ENCODE assay signal across 9 mouse cellular contexts in genomic region chr2:166712310-166712709, GRCm38 (mm10). TPM values are rescaled to one million over a fixed set of nuclear protein-coding genes. Genes with fewer than 3 reads are reported as not detected.
DNase-seq lines count a peak whose midpoint lies in the region; ATAC-seq and TF ChIP-seq lines count a peak whose summit lies in the region.
"Had no signal": no experiment of that assay in that cellular context is flagged by ENCODE, and none has a peak within 500 bp of the region (broad histone marks: within the 10 kb centered on the region; RNA-seq: fewer than 3 reads in every experiment).

No protein-coding gene starts in this region.

- no peak for DNase-seq in heart, postnatal 14 days
- DNase-seq in CH12.LX (ENCODE audit: extremely low read depth): no peak
- no peak for DNase-seq in spleen, adult 18-20 months
- DNase-seq in yolk sac, embryonic 10.5 days (ENCODE audit: low spot score): no peak

- H3K9me3 ChIP-seq in heart, embryonic 12.5 days (replicated peaks): no peaks in the 10 kb centered on the region
- peaks cover 5% of the 10 kb centered on the region for H3K9me3 ChIP-seq in CH12.LX (replicated peaks; ENCODE audit: low read length)
- no peaks in the 10 kb centered on the region for H3K9me3 ChIP-seq in forebrain, embryonic 15.5 days
- no peaks in the 10 kb centered on the region for H3K9me3 ChIP-seq in liver, embryonic 16.5 days (replicated peaks; ENCODE audit: control insufficient read depth, low read length)

- dilution Hi-C loops in CH12.LX (cut with MboI; ENCODE audit: extremely low pct_ligation_motif_present, extremely low pct_unique_long_range_greater_than_20kb, low sequenced_read_pairs): no loop called here

- H3K4me2 ChIP-seq in heart, embryonic 12.5 days: peak overlapping the region; percentile 97
- H3K4me2 ChIP-seq in CH12.LX (ENCODE audit: insufficient read depth, low read depth, poor library complexity, severe bottlenecking): peak overlapping the region; percentile 89
- peak overlapping the region; percentile 85 for H3K4me2 ChIP-seq in forebrain, embryonic 15.5 days (replicated peaks)
- peak overlapping the region; percentile 75 for H3K4me2 ChIP-seq in liver, embryonic 16.5 days (ENCODE audit: low read depth, low read length)

- peak overlapping the region; percentile 71 for H3K4me3 ChIP-seq in heart, embryonic 12.5 days
- H3K4me3 ChIP-seq in CH12.LX (replicated peaks in 1 of 3; ENCODE audit: low read depth in 2 of 3, low read length in 2 of 3, poor library complexity in 1 of 3): peak overlapping the region; percentile 28 to 93 (median 92)
- peak overlapping the region; percentile 82 for H3K4me3 ChIP-seq in forebrain, embryonic 15.5 days
- H3K4me3 ChIP-seq in liver, embryonic 16.5 days (ENCODE audit: low read depth, low read length): peak overlapping the region; percentile 72

- ATAC-seq in heart, embryonic 12.5 days (ENCODE audit: insufficient number of reproducible peaks, low FRiP score): no peak
- ATAC-seq in forebrain, embryonic 15.5 days (replicated peaks): no peak
- ATAC-seq in liver, embryonic 16.5 days (ENCODE audit: low read depth): no peak
- no peak for ATAC-seq in megakaryocyte progenitor cell, adult 5-6 weeks (replicated peaks; ENCODE audit: poor library complexity)

- TF ChIP-seq EP300 in CH12.LX (IDR thresholded peaks at IDR 0.05; ENCODE audit: low read length): 0 out of 2 replicates have a peak, but pooled peaks have one; percentile 12

- no peak for TF ChIP-seq CTCF in CH12.LX (conservative IDR thresholded peaks at IDR 0.05 in 1 of 2, IDR thresholded peaks at IDR 0.05 in 1 of 2; ENCODE audit: low read depth in 2 of 2, low read length in 2 of 2)

- peaks cover 31% of the 10 kb centered on the region for H3K4me1 ChIP-seq in heart, embryonic 12.5 days (replicated peaks)
- peaks cover 23 to 78% of the 10 kb centered on the region in 2 experiments for H3K4me1 ChIP-seq in CH12.LX (ENCODE audit: control insufficient read depth in 1 of 2, insufficient read depth in 2 of 2)
- peaks cover 36% of the 10 kb centered on the region for H3K4me1 ChIP-seq in forebrain, embryonic 15.5 days
- peaks cover 57% of the 10 kb centered on the region for H3K4me1 ChIP-seq in liver, embryonic 16.5 days (ENCODE audit: control insufficient read depth, low read depth, low read length)

- peak overlapping the region; percentile 81 for H3K9ac ChIP-seq in heart, embryonic 12.5 days
- peak overlapping the region; percentile 75; the same call in 1 of the 2 replicates for H3K9ac ChIP-seq in CH12.LX (ENCODE audit: insufficient read depth, low read depth)
- peak overlapping the region; percentile 75 for H3K9ac ChIP-seq in forebrain, embryonic 15.5 days (replicated peaks)
- peak overlapping the region; percentile 85 for H3K9ac ChIP-seq in liver, embryonic 16.5 days (ENCODE audit: low read depth, low read length)

- no peaks in the 10 kb centered on the region for H3K27me3 ChIP-seq in heart, embryonic 12.5 days (replicated peaks)
- H3K27me3 ChIP-seq in CH12.LX (replicated peaks): no peaks in the 10 kb centered on the region
- no peaks in the 10 kb centered on the region for H3K27me3 ChIP-seq in forebrain, embryonic 15.5 days
- H3K27me3 ChIP-seq in liver, embryonic 16.5 days (ENCODE audit: control insufficient read depth, insufficient read depth, low read depth, low read length): peaks cover 3% of the 10 kb centered on the region

- no peaks in the 10 kb centered on the region; the same call in 1 of the 2 replicates for H3K79me2 ChIP-seq in CH12.LX (replicated peaks; ENCODE audit: control insufficient read depth, extremely low read depth, insufficient read depth, poor library complexity, severe bottlenecking)

- in situ Hi-C loops in CH12.LX (cut with MboI; ENCODE audit: low pct_ligation_motif_present, low pct_unique_long_range_greater_than_20kb, low sequenced_read_pairs): loop anchor here (5.0 to 10.0 kb wide), 2 partner anchors 85 to 118 kb away; no protein-coding TSS in a partner anchor

- TF ChIP-seq POLR2A in CH12.LX (IDR thresholded peaks at IDR 0.05; ENCODE audit: low read depth, low read length): no peak

- peak overlapping the region; percentile 34; the same call in 1 of the 2 replicates for H3K27ac ChIP-seq in heart, embryonic 12.5 days (ENCODE audit: poor library complexity, severe bottlenecking)
- no peak overlapping the region for H3K27ac ChIP-seq in CH12.LX (ENCODE audit: insufficient read depth, low read depth)
- H3K27ac ChIP-seq in forebrain, embryonic 15.5 days (replicated peaks): peak overlapping the region; percentile 82; the same call in 1 of the 2 replicates
- H3K27ac ChIP-seq in liver, embryonic 16.5 days (ENCODE audit: low read length): peak overlapping the region; percentile 76

- 0% methylated on average over 4 of the region's 4 CpGs for WGBS in heart, embryonic 12.5 days
- WGBS in forebrain, embryonic 15.5 days: 0% methylated on average over 4 of the region's 4 CpGs
- WGBS in liver, embryonic 16.5 days (ENCODE audit: insufficient replicate concordance): 0% methylated on average over 4 of the region's 4 CpGs

- no peak; the same call in 1 of the 2 replicates for TF ChIP-seq RAD21 in CH12.LX (IDR thresholded peaks at IDR 0.05; ENCODE audit: low read depth, low read length)

- intact Hi-C loops in heart, postnatal 14 days (cut with DNase I): loop anchor here (2.0 to 5.0 kb wide), 3 partner anchors 48 to 106 kb away; no protein-coding TSS in a partner anchor

- H3K36me3 ChIP-seq in heart, embryonic 12.5 days: no peaks in the 10 kb centered on the region
- peaks cover 0 to 30% of the 10 kb centered on the region in 2 experiments for H3K36me3 ChIP-seq in CH12.LX (replicated peaks in 1 of 2; ENCODE audit: control insufficient read depth in 1 of 2, insufficient read depth in 1 of 2, low read length in 1 of 2)
- no peaks in the 10 kb centered on the region for H3K36me3 ChIP-seq in forebrain, embryonic 15.5 days
- H3K36me3 ChIP-seq in liver, embryonic 16.5 days (ENCODE audit: control insufficient read depth, insufficient read depth): no peaks in the 10 kb centered on the region
- H3K36me3 ChIP-seq: G1E had no signal

TF ChIP-seq in CH12.LX, 34 proteins besides CTCF, POLR2A, EP300 and RAD21:
- TF ChIP-seq MAFK (IDR thresholded peaks at IDR 0.05; ENCODE audit: insufficient replicate concordance, low read length) (no peak), ETS1 (conservative IDR thresholded peaks at IDR 0.05; ENCODE audit: low read depth, low read length) (peak; percentile 26; the same call in 1 of the 2 replicates), TBP (conservative IDR thresholded peaks at IDR 0.05; ENCODE audit: low read depth, low read length) (no peak), CHD2 (IDR thresholded peaks at IDR 0.05; ENCODE audit: low read length) (peak; percentile 41; the same call in 1 of the 2 replicates), SMC3 (IDR thresholded peaks at IDR 0.05; ENCODE audit: low read depth, low read length) (no peak), USF2 (conservative IDR thresholded peaks at IDR 0.05; ENCODE audit: low read depth, low read length) (no peak), ZC3H11A (IDR thresholded peaks at IDR 0.05; ENCODE audit: low read depth, low read length) (no peak), NRF1 (IDR thresholded peaks at IDR 0.05; ENCODE audit: low read depth, low read length) (no peak), PAX5 (IDR thresholded peaks at IDR 0.05; ENCODE audit: low read length) (no peak), IRF4 (IDR thresholded peaks at IDR 0.05; ENCODE audit: low read depth, low read length) (peak; percentile 13; the same call in 1 of the 2 replicates), MAZ (IDR thresholded peaks at IDR 0.05; ENCODE audit: low read depth, low read length) (0 out of 2 replicates have a peak, but pooled peaks have one; percentile 13), USF1 (IDR thresholded peaks at IDR 0.05; ENCODE audit: low read depth, low read length) (no peak), ELF1 (IDR thresholded peaks at IDR 0.05; ENCODE audit: low read depth, low read length) (no peak), POLR2AphosphoS2 (IDR thresholded peaks at IDR 0.05; ENCODE audit: low read depth, low read length) (no peak), MYC (IDR thresholded peaks at IDR 0.05; ENCODE audit: low read depth, low read length) (0 out of 2 replicates have a peak, but pooled peaks have one; percentile 15), ZMIZ1 (IDR thresholded peaks at IDR 0.05; ENCODE audit: low read depth, low read length) (no peak), MXI1 (IDR thresholded peaks at IDR 0.05; ENCODE audit: low read depth, low read length) (peak; percentile 14; the same call in 1 of the 2 replicates), SIN3A (IDR thresholded peaks at IDR 0.05; ENCODE audit: low read length) (peak; percentile 68; the same call in 1 of the 2 replicates), CHD1 (IDR thresholded peaks at IDR 0.05; ENCODE audit: low read depth, low read length) (no peak), BHLHE40 (IDR thresholded peaks at IDR 0.05; ENCODE audit: low read depth, low read length) (no peak), JUND (conservative IDR thresholded peaks at IDR 0.05; ENCODE audit: low read depth, low read length) (peak; percentile 19; the same call in 1 of the 2 replicates), ZNF384 (IDR thresholded peaks at IDR 0.05; ENCODE audit: low read depth, low read length) (peak; percentile 19; the same call in 1 of the 2 replicates), RCOR1 (conservative IDR thresholded peaks at IDR 0.05; ENCODE audit: low read depth, low read length) (0 out of 2 replicates have a peak, but pooled peaks have one; percentile 27)

RNA-seq across cellular contexts. Expression of gene Prex1, which starts 1.3 kb away (rescaled TPM):
- 12.0 and 13.6 TPM in 2 replicates for polyA plus RNA-seq in heart, embryonic 12.5 days (2016; fragmentation: Nextera tagmentation; extraction: Ambion mirVana)
- total RNA-seq in heart, postnatal 14 days (2021): 10 to 100 TPM; 10.7 to 11.9 TPM
- total RNA-seq in CH12.LX (2012; rRNA removed) (11.6 and 18.5 TPM in 2 replicates), CH12.LX (2014; rRNA removed) (4.9 and 5.5 TPM in 2 replicates)
- 14.6 and 19.5 TPM in 2 replicates for polyA plus RNA-seq in CH12.LX (2012; ENCODE audit: insufficient read length, low read depth)
- polyA plus RNA-seq in forebrain, embryonic 15.5 days (2015; fragmentation: Nextera tagmentation; extraction: Ambion mirVana): 38.8 and 43.9 TPM in 2 replicates
- 13.0 and 16.1 TPM in 2 replicates for polyA plus RNA-seq in liver, embryonic 16.5 days (2015; fragmentation: Nextera tagmentation; extraction: Ambion mirVana)
- total RNA-seq in megakaryocyte progenitor cell, adult 5-6 weeks (2015): 18.9 and 22.3 TPM in 2 replicates
- total RNA-seq in megakaryocyte progenitor cell, adult 5-6 weeks (2017): 16.4 and 18.2 TPM in 2 replicates
